ENCODE assay signal across 24 mouse cellular contexts in genomic region chr1:187316555-187316954, GRCm38 (mm10).
"Had no signal": no experiment of that assay in that cellular context is flagged by ENCODE, and none has a peak within 500 bp of the region (broad histone marks: within the 10 kb centered on the region; RNA-seq: fewer than 3 reads in every experiment).

No protein-coding gene starts in this region.

- H3K4me3 ChIP-seq: gastrocnemius, adult 2 months; heart, embryonic 13.5 days; heart, embryonic 15.5 days; hindbrain, embryonic 13.5 days; hindbrain, embryonic 15.5 days; layer of hippocampus, adult 2 months; left cerebral cortex, adult 2 months; limb, embryonic 10.5 days; limb, embryonic 12.5 days; liver, embryonic 13.5 days; liver, embryonic 15.5 days had no signal

- ATAC-seq: hindbrain, postnatal 0 days had no signal

- H3K36me3 ChIP-seq: heart, embryonic 15.5 days; hindbrain, embryonic 13.5 days; hindbrain, embryonic 15.5 days; limb, embryonic 10.5 days; liver, embryonic 13.5 days; liver, embryonic 15.5 days had no signal

- H3K9ac ChIP-seq: heart, embryonic 13.5 days; heart, embryonic 15.5 days; hindbrain, embryonic 13.5 days; hindbrain, embryonic 15.5 days; limb, embryonic 12.5 days; liver, embryonic 13.5 days; liver, embryonic 15.5 days had no signal

- H3K4me2 ChIP-seq: heart, embryonic 11.5 days; heart, embryonic 13.5 days; heart, embryonic 15.5 days; hindbrain, embryonic 13.5 days; hindbrain, embryonic 15.5 days; limb, embryonic 12.5 days; liver, embryonic 11.5 days; liver, embryonic 13.5 days; liver, embryonic 15.5 days had no signal

- H3K27ac ChIP-seq: gastrocnemius, adult 2 months; heart, embryonic 13.5 days; heart, embryonic 15.5 days; hindbrain, embryonic 13.5 days; hindbrain, embryonic 15.5 days; hindbrain, postnatal 0 days; layer of hippocampus, adult 2 months; left cerebral cortex, adult 2 months; limb, embryonic 10.5 days; limb, embryonic 12.5 days; liver, embryonic 13.5 days; liver, embryonic 15.5 days had no signal

- H3K4me1 ChIP-seq: heart, embryonic 15.5 days; hindbrain, embryonic 13.5 days; hindbrain, embryonic 15.5 days; limb, embryonic 12.5 days; liver, embryonic 15.5 days had no signal

- H3K9me3 ChIP-seq: heart, embryonic 13.5 days; heart, embryonic 15.5 days; hindbrain, embryonic 13.5 days; hindbrain, embryonic 15.5 days; limb, embryonic 10.5 days; limb, embryonic 12.5 days; liver, embryonic 13.5 days; liver, embryonic 15.5 days had no signal

- H3K27me3 ChIP-seq: heart, embryonic 13.5 days; heart, embryonic 15.5 days; hindbrain, embryonic 13.5 days; hindbrain, embryonic 15.5 days; limb, embryonic 12.5 days; liver, embryonic 13.5 days; liver, embryonic 15.5 days had no signal

- DNase-seq: gastrocnemius, adult 2 months; gastrocnemius, postnatal 10 days; gastrocnemius, postnatal 25 days; heart, adult 18-20 months; heart, postnatal 14 days; heart, postnatal 36 days; kidney, adult 18-20 months; kidney, postnatal 10 days; kidney, postnatal 25 days; kidney, postnatal 4 days; liver; liver, embryonic 13.5 days had no signal
